ENCODE assay signal across 14 mouse cellular contexts in genomic region chr5:122769101-122769568, GRCm38 (mm10). TPM values are rescaled to one million over a fixed set of nuclear protein-coding genes. Genes with fewer than 3 reads are reported as not detected.
DNase-seq lines count a peak whose midpoint lies in the region; ATAC-seq lines count a peak whose summit lies in the region.
"Had no signal": no experiment of that assay in that cellular context is flagged by ENCODE, and none has a peak within 500 bp of the region (broad histone marks: within the 10 kb centered on the region; RNA-seq: fewer than 3 reads in every experiment).

No protein-coding gene starts in this region.

- peak; percentile 42; the same call in 1 of the 2 replicates for ATAC-seq in hindbrain, embryonic 15.5 days (ENCODE audit: low FRiP score, low read depth)
- ATAC-seq in hindbrain, embryonic 11.5 days (ENCODE audit: low FRiP score): no peak
- ATAC-seq in erythroid progenitor cell, adult 5-6 weeks (replicated peaks; ENCODE audit: low FRiP score, poor library complexity, severe bottlenecking): peak; percentile 65
- ATAC-seq in megakaryocyte-erythroid progenitor cell, adult 5-6 weeks (replicated peaks; ENCODE audit: low FRiP score, low TSS enrichment, poor library complexity, severe bottlenecking): peak; percentile 64
- no peak for ATAC-seq in forebrain, embryonic 11.5 days (replicated peaks; ENCODE audit: low FRiP score)

- H3K4me1 ChIP-seq in hindbrain, embryonic 15.5 days (replicated peaks): peaks cover 12% of the 10 kb centered on the region
- H3K4me1 ChIP-seq in hindbrain, embryonic 11.5 days (replicated peaks; ENCODE audit: control insufficient read depth, insufficient read depth, low read length): no peaks in the 10 kb centered on the region
- H3K4me1 ChIP-seq in embryonic facial prominence, embryonic 10.5 days: peaks cover 9% of the 10 kb centered on the region
- H3K4me1 ChIP-seq in forebrain, embryonic 11.5 days (replicated peaks; ENCODE audit: control insufficient read depth, insufficient read depth, low read length): no peaks in the 10 kb centered on the region

- no peaks in the 10 kb centered on the region for H3K27me3 ChIP-seq in hindbrain, embryonic 15.5 days
- no peaks in the 10 kb centered on the region for H3K27me3 ChIP-seq in hindbrain, embryonic 11.5 days (ENCODE audit: control insufficient read depth, insufficient read depth, low read length)
- no peaks in the 10 kb centered on the region for H3K27me3 ChIP-seq in embryonic facial prominence, embryonic 10.5 days (replicated peaks; ENCODE audit: low read depth, poor library complexity, severe bottlenecking)
- no peaks in the 10 kb centered on the region for H3K27me3 ChIP-seq in forebrain, embryonic 11.5 days (ENCODE audit: control insufficient read depth, insufficient read depth, low read length)
- H3K27me3 ChIP-seq: CH12.LX; heart, embryonic 15.5 days had no signal

- no peak overlapping the region for H3K9ac ChIP-seq in hindbrain, embryonic 15.5 days
- H3K9ac ChIP-seq in hindbrain, embryonic 11.5 days (ENCODE audit: low read depth, low read length): no peak overlapping the region
- no peak overlapping the region for H3K9ac ChIP-seq in forebrain, embryonic 11.5 days (ENCODE audit: low read length)
- H3K9ac ChIP-seq: heart, embryonic 15.5 days had no signal

- peaks cover 2% of the 10 kb centered on the region; the same call in 1 of the 2 replicates for H3K36me3 ChIP-seq in hindbrain, embryonic 15.5 days
- H3K36me3 ChIP-seq in hindbrain, embryonic 11.5 days (ENCODE audit: control insufficient read depth, insufficient read depth, low read length): no peaks in the 10 kb centered on the region
- peaks cover 44% of the 10 kb centered on the region for H3K36me3 ChIP-seq in embryonic facial prominence, embryonic 10.5 days (replicated peaks)
- no peaks in the 10 kb centered on the region; the same call in 1 of the 2 replicates for H3K36me3 ChIP-seq in forebrain, embryonic 11.5 days (ENCODE audit: control insufficient read depth, insufficient read depth, low read length)
- H3K36me3 ChIP-seq: heart, embryonic 15.5 days had no signal

- 83% methylated on average over 15 of the region's 15 CpGs for WGBS in hindbrain, embryonic 15.5 days
- 88% methylated on average over 15 of the region's 15 CpGs for WGBS in hindbrain, embryonic 11.5 days
- 86% methylated on average over 15 of the region's 15 CpGs for WGBS in embryonic facial prominence, embryonic 10.5 days
- WGBS in forebrain, embryonic 11.5 days: 87% methylated on average over 15 of the region's 15 CpGs

- no peak overlapping the region for H3K4me2 ChIP-seq in hindbrain, embryonic 15.5 days
- no peak overlapping the region for H3K4me2 ChIP-seq in hindbrain, embryonic 11.5 days (replicated peaks; ENCODE audit: low read depth, low read length)
- H3K4me2 ChIP-seq in forebrain, embryonic 11.5 days (ENCODE audit: low read depth, low read length, severe bottlenecking): no peak overlapping the region
- H3K4me2 ChIP-seq: heart, embryonic 15.5 days had no signal

- DNase-seq in hindbrain, embryonic 11.5 days (ENCODE audit: low spot score): no peak
- peak; percentile 96 for DNase-seq in ES-CJ7 (ENCODE audit: low read depth, low spot score)
- no peak for DNase-seq in embryonic facial prominence, embryonic 10.5 days (ENCODE audit: low spot score)
- no peak for DNase-seq in forebrain, embryonic 11.5 days (ENCODE audit: low spot score)
- no peak for DNase-seq in T-cell, adult 2 months (ENCODE audit: low spot score)
- DNase-seq: adrenal gland, postnatal 10 days; cerebellum, postnatal 10 days; lung, postnatal 14 days had no signal

- H3K27ac ChIP-seq in hindbrain, embryonic 15.5 days (replicated peaks): no peak overlapping the region
- no peak overlapping the region for H3K27ac ChIP-seq in hindbrain, embryonic 11.5 days (ENCODE audit: low read depth, low read length)
- H3K27ac ChIP-seq in embryonic facial prominence, embryonic 10.5 days (replicated peaks): no peak overlapping the region
- H3K27ac ChIP-seq in forebrain, embryonic 11.5 days (ENCODE audit: low read depth, low read length): no peak overlapping the region

- H3K4me3 ChIP-seq in hindbrain, embryonic 15.5 days: no peak overlapping the region
- H3K4me3 ChIP-seq in hindbrain, embryonic 11.5 days (ENCODE audit: low read depth, low read length): no peak overlapping the region
- H3K4me3 ChIP-seq in embryonic facial prominence, embryonic 10.5 days: no peak overlapping the region
- H3K4me3 ChIP-seq in forebrain, embryonic 11.5 days (ENCODE audit: low read depth, low read length): no peak overlapping the region
- H3K4me3 ChIP-seq: erythroblast, embryonic 14.5 days; heart, embryonic 15.5 days had no signal

- H3K9me3 ChIP-seq in hindbrain, embryonic 15.5 days: no peaks in the 10 kb centered on the region
- H3K9me3 ChIP-seq in hindbrain, embryonic 11.5 days (ENCODE audit: control insufficient read depth, low read length): no peaks in the 10 kb centered on the region
- H3K9me3 ChIP-seq in embryonic facial prominence, embryonic 10.5 days: peaks cover 8% of the 10 kb centered on the region; the same call in 1 of the 2 replicates
- H3K9me3 ChIP-seq in forebrain, embryonic 11.5 days (ENCODE audit: control insufficient read depth, low read length): no peaks in the 10 kb centered on the region
- H3K9me3 ChIP-seq: heart, embryonic 15.5 days had no signal

RNA-seq across cellular contexts. Expression of gene Camkk2, which starts 10.1 kb away (rescaled TPM):
- 62.6 and 73.4 TPM in 2 replicates for polyA plus RNA-seq in hindbrain, embryonic 15.5 days (2015; fragmentation: Nextera tagmentation; extraction: Ambion mirVana)
- 22.2 and 28.8 TPM in 2 replicates for polyA plus RNA-seq in hindbrain, embryonic 11.5 days (2014; fragmentation: Nextera tagmentation; extraction: Ambion mirVana)
- 23.9 and 25.2 TPM in 2 replicates for total RNA-seq in erythroid progenitor cell, adult 5-6 weeks (2015; ENCODE audit: low replicate concordance)
- 27.9 and 38.0 TPM in 2 replicates for total RNA-seq in erythroid progenitor cell, adult 5-6 weeks (2017; ENCODE audit: low replicate concordance)
- total RNA-seq in megakaryocyte-erythroid progenitor cell, adult 5-6 weeks (2014; fragmentation: Nextera tagmentation): 39.0 and 40.9 TPM in 2 replicates
- 15.8 and 18.4 TPM in 2 replicates for total RNA-seq in megakaryocyte-erythroid progenitor cell, adult 5-6 weeks (2017)
- polyA plus RNA-seq in embryonic facial prominence, embryonic 10.5 days (2016; fragmentation: Nextera tagmentation; extraction: Ambion mirVana): 21.9 and 26.3 TPM in 2 replicates
- polyA plus RNA-seq in forebrain, embryonic 11.5 days (2014; fragmentation: Nextera tagmentation; extraction: Ambion mirVana): 24.4 and 26.3 TPM in 2 replicates

RNA-seq across cellular contexts. Expression of gene Anapc5, which starts 52.0 kb away (rescaled TPM):
- 481 and 508 TPM in 2 replicates for polyA plus RNA-seq in hindbrain, embryonic 15.5 days (2015; fragmentation: Nextera tagmentation; extraction: Ambion mirVana)
- polyA plus RNA-seq in hindbrain, embryonic 11.5 days (2014; fragmentation: Nextera tagmentation; extraction: Ambion mirVana): 522 and 525 TPM in 2 replicates
- total RNA-seq in erythroid progenitor cell, adult 5-6 weeks (2015; ENCODE audit: low replicate concordance): 195 and 227 TPM in 2 replicates
- total RNA-seq in erythroid progenitor cell, adult 5-6 weeks (2017; ENCODE audit: low replicate concordance): 271 and 364 TPM in 2 replicates
- total RNA-seq in megakaryocyte-erythroid progenitor cell, adult 5-6 weeks (2014; fragmentation: Nextera tagmentation): 338 and 413 TPM in 2 replicates
- 279 and 302 TPM in 2 replicates for total RNA-seq in megakaryocyte-erythroid progenitor cell, adult 5-6 weeks (2017)
- 477 and 502 TPM in 2 replicates for polyA plus RNA-seq in embryonic facial prominence, embryonic 10.5 days (2016; fragmentation: Nextera tagmentation; extraction: Ambion mirVana)
- polyA plus RNA-seq in forebrain, embryonic 11.5 days (2014; fragmentation: Nextera tagmentation; extraction: Ambion mirVana): 536 and 549 TPM in 2 replicates

Comparison
In these comparisons a context has a peak if more than half of its experiments do, and no peak if none do; other contexts are left out.
1. ATAC-seq: peak in hindbrain, embryonic 15.5 days (single experiment), erythroid progenitor cell, adult 5-6 weeks (single experiment) and megakaryocyte-erythroid progenitor cell, adult 5-6 weeks (single experiment); none in hindbrain, embryonic 11.5 days (single experiment) and forebrain, embryonic 11.5 days (single experiment).